Mouse (Mus musculus) liver, embryonic 14.5 days (tissue): ENCODE data around the gene Ldb3. TPM values are rescaled to one million over a fixed set of nuclear protein-coding genes. Genes with fewer than 3 reads are reported as not detected.
A peak's percentile ranks its signal among the peaks of the same experiment; 100 is the strongest.

Experiments used
- ATAC-seq: fragments of 200-750 bp; cut with Nextera tagmentation; 2 replicates; pipeline ENCODE4 v1.8.0; 2017; ENCODE audit warnings: moderate number of reproducible peaks, mild to moderate bottlenecking, moderate library complexity; ENCODE audit not compliant: insufficient read depth
- DNase-seq, 3 experiments: peaks; one replicate each; pipeline ENCODE4 v3.0.0-alpha.2; 2012 to 2013; ENCODE audit warnings: low read depth in 3 of 3, low spot score in 3 of 3
- H3K27ac ChIP-seq: fragments of 300-500 bp; sonication (generic); 2 replicates; pipeline ENCODE4 v1.5.1; 2014; ENCODE audit warnings: moderate library complexity, mild to moderate bottlenecking, control low read depth, inconsistent platforms
- H3K27me3 ChIP-seq: fragments of 300-500 bp; sonication (generic); 2 replicates; pipeline ENCODE4 v1.6.1; 2014; ENCODE audit warnings: mild to moderate bottlenecking, low read length, moderate library complexity; ENCODE audit not compliant: control insufficient read depth, insufficient read depth
- H3K36me3 ChIP-seq: fragments of 300-500 bp; sonication (generic); replicated peaks from 2 replicates; pipeline ENCODE4 v1.6.1; 2014; ENCODE audit warnings: low read depth; ENCODE audit not compliant: control insufficient read depth, insufficient read depth
- H3K4me1 ChIP-seq, 2 experiments: fragments of 200-500 bp in 1 of 2; fragments of 300-500 bp in 1 of 2; sonication (generic) in 1 of 2; replicated peaks; 2 replicates each; pipeline ENCODE4 v1.6.1; 2012 to 2014; ENCODE audit warnings: antibody characterized with exemption in 1 of 2, inconsistent platforms in 1 of 2, low read length in 1 of 2; ENCODE audit not compliant: control insufficient read depth in 2 of 2, insufficient read depth in 2 of 2
- H3K4me2 ChIP-seq: fragments of 300-500 bp; sonication (generic); 2 replicates; pipeline ENCODE4 v1.6.1; 2014; ENCODE audit warnings: low read depth, mild to moderate bottlenecking, control low read depth, moderate library complexity
- H3K4me3 ChIP-seq, 2 experiments: fragments of 200-500 bp in 1 of 2; fragments of 300-500 bp in 1 of 2; sonication (generic) in 1 of 2; 2 replicates each; pipeline ENCODE4 v1.5.1; 2012 to 2014; ENCODE audit warnings: low read depth in 2 of 2, low read length in 2 of 2, mild to moderate bottlenecking in 2 of 2, control low read depth in 1 of 2, inconsistent platforms in 1 of 2, moderate library complexity in 1 of 2; ENCODE audit not compliant: insufficient read depth in 1 of 2
- H3K9ac ChIP-seq: fragments of 300-500 bp; sonication (generic); replicated peaks from 2 replicates; pipeline ENCODE4 v1.6.1; 2014; ENCODE audit warnings: mild to moderate bottlenecking, control low read depth, moderate library complexity
- H3K9me3 ChIP-seq: fragments of 300-500 bp; sonication (generic); 2 replicates; pipeline ENCODE4 v1.6.1; 2016; ENCODE audit warnings: low read length, mixed read lengths; ENCODE audit not compliant: control insufficient read depth
- CTCF ChIP-seq: IDR thresholded peaks from 2 replicates; pipeline ENCODE4 v1.5.1; 2016; ENCODE audit warnings: antibody characterized with exemption, low read depth, control low read depth
- EP300 ChIP-seq: IDR thresholded peaks from 2 replicates; pipeline ENCODE4 v1.6.1; 2016; ENCODE audit warnings: antibody characterized with exemption, low read depth
- whole genome bisulfite sequencing: fragments of 180-500 bp; shearing (Covaris S2); extraction: QIAGEN DNeasy Blood & Tissue Kit; methylation state at CpG from one replicate; pipeline ENCODE4 v1.1.7; 2014; ENCODE audit not compliant: insufficient replicate concordance; 5-methylcytosine and 5-hydroxymethylcytosine counted together
- polyA plus RNA-seq, 2 experiments: library from polyadenylated mRNA; depleted of rRNA in 1 of 2; stranded (reverse) in 1 of 2; unstranded in 1 of 2; fragments of >200 nt; fragmentation: Nextera tagmentation in 1 of 2; extraction: Ambion mirVana in 1 of 2; gene quantifications; 2 replicates each; pipeline versions ENCODE4 v1.2.1 to v1.2.3; 2012 to 2014

The Ldb3 gene
- polyA plus RNA-seq, 2 experiments = 0.05 to 0.07 TPM

DNA sequence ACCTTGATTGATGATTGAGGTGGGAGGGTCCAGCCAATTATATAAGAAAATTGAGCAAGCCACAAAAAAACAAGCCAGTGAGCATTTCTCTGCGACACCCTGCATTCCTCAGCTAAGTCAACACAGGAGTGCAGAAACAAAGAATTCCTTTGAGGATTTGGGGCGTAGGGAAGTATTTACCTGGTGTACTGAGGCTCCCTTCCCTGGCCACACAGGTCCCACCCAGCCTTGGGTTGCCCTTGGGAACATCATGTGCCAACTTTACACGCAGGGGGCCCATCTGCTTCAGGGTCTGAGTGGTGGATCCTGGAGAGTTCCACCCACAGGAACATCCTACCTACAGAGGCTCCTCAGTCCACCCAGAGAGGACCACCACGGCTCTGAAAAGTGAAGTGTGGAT lies 27.1 kb upstream of the Ldb3 start:
- Histone ChIP-seq H3K4me1 (peaks cover 3 to 7% of the 10 kb centered on the region in 2 experiments), H3K27me3 (peaks cover 3% of the 10 kb centered on the region; the same call in 1 of the 2 replicates), H3K4me3 (no peak overlapping the region), H3K4me2 (no peak overlapping the region; the same call in 1 of the 2 replicates), H3K36me3 (no peaks in the 10 kb centered on the region), H3K9me3 (no peaks in the 10 kb centered on the region), H3K27ac (no peak overlapping the region), H3K9ac (no peak overlapping the region)
- no peak for TF ChIP-seq CTCF
- no peak for TF ChIP-seq EP300
- DNase-seq (no peak), ATAC-seq (no peak)
- 48% methylated on average over 4 of the region's 4 CpGs for WGBS

- peak overlapping the region; percentile 31; the same call in 1 of the 2 replicates for H3K9ac ChIP-seq
- H3K4me3 ChIP-seq = peak overlapping the region; percentile 40 to 69
- H3K36me3 ChIP-seq = no peaks in the 10 kb centered on the region
- DNase-seq (no peak), ATAC-seq (peak; percentile 24; the same call in 1 of the 2 replicates)
- under 1% methylated on average over 13 of the region's 13 CpGs for WGBS
- H3K27me3 ChIP-seq = peaks cover 3% of the 10 kb centered on the region; the same call in 1 of the 2 replicates
- H3K9me3 ChIP-seq = no peaks in the 10 kb centered on the region
- H3K4me1 ChIP-seq = peaks cover 3 to 7% of the 10 kb centered on the region in 2 experiments
- peak overlapping the region; percentile 65 for H3K4me2 ChIP-seq
- TF ChIP-seq CTCF (no peak), EP300 (no peak)
- H3K27ac ChIP-seq = no peak overlapping the region
These were observed 26.6 kb upstream of the Ldb3 start for GRCm38 (mm10) chr14:34615082-34615481.

GRCm38 (mm10) chr14:34614551-34614950 lies 26.1 kb upstream of the Ldb3 start:
- Histone ChIP-seq H3K4me2 (peak overlapping the region; percentile 65), H3K4me1 (peaks cover 3 to 7% of the 10 kb centered on the region in 2 experiments), H3K9ac (peak overlapping the region; percentile 31; the same call in 1 of the 2 replicates), H3K27me3 (peaks cover 3% of the 10 kb centered on the region; the same call in 1 of the 2 replicates), H3K9me3 (no peaks in the 10 kb centered on the region), H3K36me3 (no peaks in the 10 kb centered on the region), H3K27ac (no peak overlapping the region), H3K4me3 (peak overlapping the region; percentile 40 to 69; a peak in 3 of 4 replicates)
- no peak for ATAC-seq
- 26% methylated on average over 15 of the region's 15 CpGs for WGBS
- DNase-seq = no peak
- TF ChIP-seq EP300 (no peak), CTCF (no peak)

- TF ChIP-seq EP300 (no peak), CTCF (no peak)
- no peak for ATAC-seq
- no peak overlapping the region for H3K4me3 ChIP-seq
- H3K36me3 ChIP-seq = no peaks in the 10 kb centered on the region
- DNase-seq = no peak
- WGBS = 60% methylated on average over 6 of the region's 6 CpGs
- peaks cover 0 to 4% of the 10 kb centered on the region in 2 experiments; a peak in 3 of 4 replicates for H3K4me1 ChIP-seq
- H3K9me3 ChIP-seq = no peaks in the 10 kb centered on the region
- H3K4me2 ChIP-seq = no peak overlapping the region
- H3K9ac ChIP-seq = no peak overlapping the region
- H3K27ac ChIP-seq = no peak overlapping the region
- peaks cover 3% of the 10 kb centered on the region; the same call in 1 of the 2 replicates for H3K27me3 ChIP-seq
These were observed 25.0 kb upstream of the Ldb3 start for GRCm38 (mm10) chr14:34613523-34613922.

- no peak overlapping the region for H3K27ac ChIP-seq
- ATAC-seq (no peak), DNase-seq (peak in 1 of 3 experiments; percentile 20)
- H3K9me3 ChIP-seq = no peaks in the 10 kb centered on the region
- H3K4me2 ChIP-seq = no peak overlapping the region
- H3K27me3 ChIP-seq = peaks cover 3% of the 10 kb centered on the region; the same call in 1 of the 2 replicates
- H3K4me3 ChIP-seq = no peak overlapping the region
- WGBS = 22% methylated on average over 4 of the region's 4 CpGs
- TF ChIP-seq EP300 (no peak), CTCF (peak; percentile 72)
- peaks cover 0 to 4% of the 10 kb centered on the region in 2 experiments; a peak in 3 of 4 replicates for H3K4me1 ChIP-seq
- no peaks in the 10 kb centered on the region for H3K36me3 ChIP-seq
- no peak overlapping the region for H3K9ac ChIP-seq
These were observed 23.7 kb upstream of the Ldb3 start for GRCm38 (mm10) chr14:34612222-34612621.
